Mouse (Mus musculus): Measurements from ENCODE around the gene Sacs. TPM values are rescaled to one million over a fixed set of nuclear protein-coding genes. Genes with fewer than 3 reads are reported as not detected.

The Sacs gene
- polyA plus RNA-seq, 1 experiment from 2014 or later, result 0.75 TPM

DNA sequence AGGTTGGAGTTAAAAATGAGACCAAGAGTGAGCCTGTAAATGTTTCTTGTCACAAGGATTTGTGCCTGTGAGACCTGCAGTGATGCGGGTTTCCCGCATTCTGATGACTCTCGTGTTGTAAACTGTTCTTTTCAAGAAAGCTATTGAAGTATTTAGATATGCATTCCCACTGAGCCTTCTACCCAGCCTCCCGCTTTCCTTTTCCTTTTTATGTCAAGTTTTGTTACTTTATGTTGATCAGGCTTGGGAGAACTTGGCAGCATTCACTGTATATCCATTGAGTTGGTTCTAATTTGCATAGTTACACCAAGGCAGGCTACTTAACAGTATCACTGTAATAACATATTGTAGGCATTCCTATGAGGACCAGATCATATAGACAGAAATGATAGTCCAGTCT, 56.2 kb downstream of the Sacs start:
- TF ChIP-seq EP300 (IDR thresholded peaks at IDR 0.05) (no peak), CTCF (IDR thresholded peaks at IDR 0.05) (no peak)
- H3K4me2 ChIP-seq (replicated peaks; ENCODE audit: low read depth, low read length), result no peak overlapping the region
- no peak overlapping the region for H3K9ac ChIP-seq (replicated peaks; ENCODE audit: low read depth)
- H3K27me3 ChIP-seq (replicated peaks; ENCODE audit: insufficient read depth, low read length), result no peaks in the 10 kb centered on the region
- H3K4me1 ChIP-seq (ENCODE audit: insufficient read depth, low read depth, low read length), result no peaks in the 10 kb centered on the region
- no peaks in the 10 kb centered on the region for H3K36me3 ChIP-seq (ENCODE audit: insufficient read depth, low read length)
- no peak overlapping the region for H3K27ac ChIP-seq (ENCODE audit: low read length)
- no peaks in the 10 kb centered on the region for H3K9me3 ChIP-seq (ENCODE audit: low read length)
- DNase-seq (ENCODE audit: low spot score), result no peak
- 90% methylated on average over 4 of the region's 4 CpGs for WGBS
- H3K4me3 ChIP-seq (ENCODE audit: low read depth, low read length), result no peak overlapping the region
- ATAC-seq, result no peak

DNA sequence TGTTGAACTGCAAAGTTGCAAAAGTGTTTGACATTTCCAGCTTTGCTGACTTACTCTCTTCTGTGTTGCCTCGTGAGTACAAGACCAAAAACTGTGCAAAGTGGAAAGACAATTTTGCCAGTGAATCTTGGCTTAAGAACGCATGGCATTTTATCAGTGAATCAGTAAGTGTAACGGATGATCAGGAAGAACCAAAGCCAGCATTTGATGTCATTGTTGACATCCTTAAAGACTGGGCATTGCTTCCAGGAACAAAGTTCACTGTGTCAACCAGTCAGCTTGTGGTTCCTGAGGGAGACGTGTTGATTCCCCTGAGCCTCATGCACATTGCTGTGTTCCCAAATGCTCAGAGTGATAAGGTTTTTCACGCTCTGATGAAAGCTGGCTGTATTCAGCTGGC, 71.9 kb downstream of the Sacs start:
- TF ChIP-seq EP300 (IDR thresholded peaks at IDR 0.05), result no peak
- TF ChIP-seq CTCF (IDR thresholded peaks at IDR 0.05), result no peak
- ATAC-seq, result no peak
- 83% methylated on average over 5 of the region's 5 CpGs for WGBS

DNA sequence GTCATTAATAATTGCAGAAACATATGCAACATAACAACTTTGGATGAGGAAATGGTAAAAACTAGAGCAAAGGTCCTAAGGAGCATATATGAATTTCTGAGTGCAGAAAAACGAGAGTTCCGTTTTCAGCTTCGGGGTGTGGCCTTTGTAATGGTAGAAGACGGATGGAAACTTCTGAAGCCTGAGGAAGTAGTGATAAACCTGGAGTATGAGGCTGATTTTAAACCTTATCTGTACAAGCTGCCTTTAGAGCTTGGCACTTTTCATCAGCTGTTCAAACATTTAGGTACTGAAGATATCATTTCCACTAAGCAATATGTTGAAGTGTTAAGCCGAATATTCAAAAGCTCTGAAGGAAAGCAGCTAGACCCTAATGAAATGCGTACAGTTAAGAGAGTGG, 73.5 kb downstream of the Sacs start:
- Histone ChIP-seq H3K4me2 (replicated peaks; ENCODE audit: low read depth, low read length) (no peak overlapping the region), H3K27me3 (replicated peaks; ENCODE audit: insufficient read depth, low read length) (no peaks in the 10 kb centered on the region), H3K27ac (ENCODE audit: low read length) (no peak overlapping the region), H3K4me3 (ENCODE audit: low read depth, low read length) (no peak overlapping the region), H3K9me3 (ENCODE audit: low read length) (no peaks in the 10 kb centered on the region), H3K4me1 (ENCODE audit: insufficient read depth, low read depth, low read length) (no peaks in the 10 kb centered on the region), H3K36me3 (ENCODE audit: insufficient read depth, low read length) (no peaks in the 10 kb centered on the region), H3K9ac (replicated peaks; ENCODE audit: low read depth) (no peak overlapping the region)
- no peak for TF ChIP-seq EP300 (IDR thresholded peaks at IDR 0.05)
- TF ChIP-seq CTCF (IDR thresholded peaks at IDR 0.05), result no peak
- no peak for DNase-seq (ENCODE audit: low spot score)
- WGBS, result 73% methylated on average over 6 of the region's 6 CpGs
- no peak for ATAC-seq

More for the DNA sequence above, 71.9 kb downstream of the Sacs start:
- Histone ChIP-seq H3K27ac (ENCODE audit: low read length) (no peak overlapping the region), H3K36me3 (ENCODE audit: insufficient read depth, low read length) (0 out of 2 replicates have a peak, but pooled peaks cover 4% of the 10 kb centered on the region), H3K4me2 (replicated peaks; ENCODE audit: low read depth, low read length) (no peak overlapping the region), H3K9ac (replicated peaks; ENCODE audit: low read depth) (no peak overlapping the region), H3K9me3 (ENCODE audit: low read length) (no peaks in the 10 kb centered on the region), H3K27me3 (replicated peaks; ENCODE audit: insufficient read depth, low read length) (no peaks in the 10 kb centered on the region), H3K4me1 (ENCODE audit: insufficient read depth, low read depth, low read length) (no peaks in the 10 kb centered on the region), H3K4me3 (ENCODE audit: low read depth, low read length) (no peak overlapping the region)
- DNase-seq (ENCODE audit: low spot score), result no peak

DNA sequence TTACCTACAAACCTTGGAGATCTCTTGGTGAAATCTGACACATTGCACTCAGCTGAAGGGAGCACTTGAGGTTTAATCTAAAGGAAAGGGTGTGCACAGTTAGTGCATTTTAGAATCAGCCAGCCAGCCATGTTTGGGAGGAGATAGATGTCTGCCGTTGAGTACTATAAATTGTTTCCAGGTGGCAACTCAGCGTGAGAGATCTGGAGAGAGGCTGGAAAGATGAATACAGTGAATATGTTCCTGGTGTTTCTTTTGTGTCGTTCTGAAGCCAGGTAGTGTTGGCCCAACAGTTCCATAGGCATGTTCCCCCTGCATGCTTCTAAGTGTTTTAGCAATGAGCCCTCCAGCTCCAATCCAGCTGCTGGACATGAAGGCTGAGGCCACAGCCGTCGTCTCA, 82.9 kb downstream of the Sacs start:
- Histone ChIP-seq H3K4me2 (replicated peaks; ENCODE audit: low read depth, low read length) (no peak overlapping the region), H3K36me3 (ENCODE audit: insufficient read depth, low read length) (no peaks in the 10 kb centered on the region), H3K4me3 (ENCODE audit: low read depth, low read length) (no peak overlapping the region), H3K9ac (replicated peaks; ENCODE audit: low read depth) (no peak overlapping the region), H3K9me3 (ENCODE audit: low read length) (no peaks in the 10 kb centered on the region), H3K27me3 (replicated peaks; ENCODE audit: insufficient read depth, low read length) (no peaks in the 10 kb centered on the region), H3K4me1 (ENCODE audit: insufficient read depth, low read depth, low read length) (no peaks in the 10 kb centered on the region), H3K27ac (ENCODE audit: low read length) (no peak overlapping the region)
- 81% methylated on average over 5 of the region's 5 CpGs for WGBS
- DNase-seq (ENCODE audit: low spot score) (no peak), ATAC-seq (no peak)
- TF ChIP-seq EP300 (IDR thresholded peaks at IDR 0.05) (no peak), CTCF (IDR thresholded peaks at IDR 0.05) (no peak)

GRCm38 (mm10) chr14:61222506-61222905, 84.2 kb downstream of the Sacs start:
- no peaks in the 10 kb centered on the region for H3K27me3 ChIP-seq (replicated peaks; ENCODE audit: insufficient read depth, low read length)
- H3K9me3 ChIP-seq (ENCODE audit: low read length), result no peaks in the 10 kb centered on the region
- no peak for TF ChIP-seq CTCF (IDR thresholded peaks at IDR 0.05)
- TF ChIP-seq EP300 (IDR thresholded peaks at IDR 0.05), result no peak
- no peaks in the 10 kb centered on the region for H3K4me1 ChIP-seq (ENCODE audit: insufficient read depth, low read depth, low read length)
- no peak overlapping the region for H3K4me2 ChIP-seq (replicated peaks; ENCODE audit: low read depth, low read length)
- no peak overlapping the region for H3K9ac ChIP-seq (replicated peaks; ENCODE audit: low read depth)
- WGBS, result 58% methylated on average over 6 of the region's 6 CpGs
- no peak overlapping the region for H3K27ac ChIP-seq (ENCODE audit: low read length)
- no peak overlapping the region for H3K4me3 ChIP-seq (ENCODE audit: low read depth, low read length)
- DNase-seq (ENCODE audit: low spot score) (no peak), ATAC-seq (no peak)
- no peaks in the 10 kb centered on the region for H3K36me3 ChIP-seq (ENCODE audit: insufficient read depth, low read length)

- H3K36me3 ChIP-seq (ENCODE audit: insufficient read depth, low read length), result no peaks in the 10 kb centered on the region
- H3K4me1 ChIP-seq (ENCODE audit: insufficient read depth, low read depth, low read length), result no peaks in the 10 kb centered on the region
- TF ChIP-seq EP300 (IDR thresholded peaks at IDR 0.05) (no peak), CTCF (IDR thresholded peaks at IDR 0.05) (no peak)
- WGBS, result 62% methylated on average over 4 of the region's 4 CpGs
- H3K9ac ChIP-seq (replicated peaks; ENCODE audit: low read depth), result no peak overlapping the region
- H3K27ac ChIP-seq (ENCODE audit: low read length), result no peak overlapping the region
- no peaks in the 10 kb centered on the region for H3K27me3 ChIP-seq (replicated peaks; ENCODE audit: insufficient read depth, low read length)
- no peaks in the 10 kb centered on the region for H3K9me3 ChIP-seq (ENCODE audit: low read length)
- DNase-seq (ENCODE audit: low spot score) (no peak), ATAC-seq (no peak)
- H3K4me2 ChIP-seq (replicated peaks; ENCODE audit: low read depth, low read length), result no peak overlapping the region
- no peak overlapping the region for H3K4me3 ChIP-seq (ENCODE audit: low read depth, low read length)
Measured at GRCm38 (mm10) chr14:61223740-61224139, 85.5 kb downstream of the Sacs start.
